Mouse (Mus musculus) left cerebral cortex, postnatal 36 days (tissue): ENCODE measurements around the gene Lypd4. TPM values are rescaled to one million over a fixed set of nuclear protein-coding genes. Genes with fewer than 3 reads are reported as not detected.
"Not testable (repeated sequence)": the region's sequence is repeated elsewhere in the genome, so short reads cannot be mapped to it uniquely, and the experiment has no call there.

ENCODE experiments used
- DNase-seq, 2 experiments: peaks; one replicate each; pipeline ENCODE4 v3.0.0; 2021 to 2022; ENCODE audit warnings: low spot score in 2 of 2, mixed read lengths in 1 of 2
- intact Hi-C: fragments of 180-260 bp; cut with DNase I; formaldehyde crosslinking; loops from one replicate; pipeline ENCODE4 v1.15.1; 2025
- total RNA-seq, 2 experiments: library from RNA; stranded (reverse); gene quantifications; 2 replicates each; pipeline ENCODE4 v1.2.3; 2021

Lypd4 gene
- total RNA-seq, 2 experiments from 2014 or later = not detected

DNA sequence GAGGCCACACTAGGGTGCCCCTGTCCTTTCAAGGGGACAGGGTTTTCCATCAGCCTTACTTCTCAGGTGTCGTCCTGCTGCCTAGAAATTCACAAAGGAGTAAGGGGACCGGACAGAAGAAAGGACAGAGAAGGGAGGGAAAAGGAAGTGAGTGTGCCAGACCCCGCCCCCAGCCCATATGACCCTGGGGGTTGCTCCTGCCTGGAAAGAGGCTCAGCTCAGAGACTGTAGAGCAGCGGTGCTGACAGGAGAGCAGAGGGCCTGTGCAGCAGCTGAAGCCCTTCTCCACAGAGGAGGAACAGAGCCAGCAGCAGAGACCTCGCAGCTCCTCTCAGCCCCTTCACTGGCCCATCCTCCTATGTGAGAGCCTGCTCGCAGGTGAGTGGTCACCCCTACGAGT lies 16.0 kb downstream of the Lypd4 start:
- intact Hi-C loops = no loop called here
- no peak for DNase-seq

DNA sequence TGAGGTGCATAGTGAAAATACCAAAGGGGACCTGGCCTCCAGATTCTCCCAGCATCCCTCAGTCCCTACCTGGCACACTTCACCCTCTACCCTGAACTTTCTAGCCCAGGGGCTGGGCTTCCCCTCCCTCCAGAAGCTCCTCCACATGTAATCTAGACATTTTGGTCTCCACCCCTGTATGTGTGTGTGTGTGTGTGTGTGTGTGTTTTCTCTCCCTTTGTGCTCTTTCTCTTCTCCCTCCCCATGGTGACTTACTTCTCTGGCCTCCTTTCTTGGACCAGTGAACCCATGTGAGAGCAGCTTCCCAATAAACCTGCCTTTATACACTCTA lies 16.5 kb downstream of the Lypd4 start:
- no peak for DNase-seq
- intact Hi-C loops = no loop called here

DNA sequence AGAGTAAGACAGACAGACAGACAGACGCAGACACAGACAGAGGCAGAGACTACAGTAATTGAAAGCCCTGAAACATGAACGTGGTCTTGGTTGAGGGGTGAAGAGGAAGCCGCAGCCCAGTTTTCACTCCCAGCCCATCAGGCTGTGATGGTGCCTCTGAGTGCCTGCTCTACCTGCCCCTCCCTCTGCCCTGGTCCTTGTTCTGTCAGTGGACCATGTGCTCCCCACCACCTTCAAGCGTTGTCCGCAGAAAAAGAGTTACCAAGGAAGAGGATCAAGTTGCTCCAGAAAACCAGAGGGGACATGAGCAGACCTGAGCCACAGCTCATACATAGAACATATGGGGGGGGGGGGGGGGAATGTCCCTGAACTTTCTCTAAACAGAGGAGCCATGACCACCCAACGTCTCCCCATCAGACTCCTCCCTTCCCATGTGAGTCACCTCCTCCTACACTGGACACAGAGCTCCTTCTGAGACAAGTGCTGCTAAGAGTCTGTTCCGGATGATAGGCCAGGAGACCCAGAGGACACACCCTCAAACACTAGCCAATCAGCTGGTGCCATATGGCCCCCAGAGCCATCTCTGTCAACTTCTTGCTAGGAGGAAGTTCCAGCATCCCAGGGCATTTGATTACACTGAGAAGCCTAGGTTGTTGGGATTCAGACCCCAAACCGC lies 17.0 kb downstream of the Lypd4 start:
- intact Hi-C loops = no loop called here
- DNase-seq = no peak

DNA sequence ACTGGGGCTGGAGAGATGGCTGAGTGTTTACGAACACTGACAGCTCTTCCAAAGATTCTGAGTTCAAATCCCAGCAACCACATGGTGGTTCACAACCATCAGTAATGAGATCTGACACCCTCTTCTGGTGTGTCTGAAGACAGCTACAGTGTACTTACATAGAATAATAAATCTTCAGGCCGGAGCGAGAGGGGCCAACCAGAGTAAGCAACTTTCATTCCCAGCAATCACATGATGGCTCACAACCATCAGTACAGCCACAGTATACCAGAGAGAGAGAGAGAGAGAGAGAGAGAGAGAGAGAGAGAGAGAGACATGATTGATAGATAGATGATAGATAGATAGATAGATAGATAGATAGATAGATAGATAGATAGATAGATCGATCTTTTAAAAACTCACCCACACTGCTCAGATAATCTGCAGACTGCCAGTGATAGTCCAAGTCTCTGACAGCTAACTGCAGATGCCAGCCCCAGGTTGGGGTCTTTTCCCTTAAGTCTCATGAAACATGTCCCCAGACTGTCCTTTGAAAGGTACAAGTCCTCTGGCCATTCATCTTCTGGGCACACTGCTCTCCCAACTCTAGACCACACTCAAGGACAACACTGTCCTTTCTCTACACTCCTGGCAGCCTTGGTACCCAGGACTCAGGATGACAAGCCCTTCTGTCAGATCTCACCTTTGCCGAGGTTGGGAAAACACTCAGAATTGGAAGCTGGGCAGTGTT lies 18.0 kb downstream of the Lypd4 start:
- intact Hi-C loops = no loop called here
- no peak for DNase-seq

DNA sequence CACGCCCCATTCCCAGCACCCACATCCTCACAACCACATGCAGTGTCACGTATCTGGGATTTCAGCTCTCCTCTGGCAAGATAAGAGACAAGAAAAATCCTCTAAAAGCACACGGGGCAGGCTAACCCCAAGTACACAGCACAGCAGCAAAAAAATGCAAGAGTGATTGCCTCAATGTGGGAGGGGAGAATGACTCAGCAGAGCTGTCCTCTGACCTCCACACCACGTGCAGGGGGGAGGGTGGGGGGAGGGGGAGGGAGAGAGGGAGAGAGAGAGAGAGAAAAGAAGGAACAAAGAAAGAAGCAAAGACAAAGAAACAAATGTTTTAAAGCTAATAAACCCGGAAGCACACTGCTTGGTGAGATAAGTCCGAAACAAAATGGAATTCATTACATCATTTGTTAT lies 18.8 kb downstream of the Lypd4 start:
- no peak for DNase-seq
- intact Hi-C loops = no loop called here

DNA sequence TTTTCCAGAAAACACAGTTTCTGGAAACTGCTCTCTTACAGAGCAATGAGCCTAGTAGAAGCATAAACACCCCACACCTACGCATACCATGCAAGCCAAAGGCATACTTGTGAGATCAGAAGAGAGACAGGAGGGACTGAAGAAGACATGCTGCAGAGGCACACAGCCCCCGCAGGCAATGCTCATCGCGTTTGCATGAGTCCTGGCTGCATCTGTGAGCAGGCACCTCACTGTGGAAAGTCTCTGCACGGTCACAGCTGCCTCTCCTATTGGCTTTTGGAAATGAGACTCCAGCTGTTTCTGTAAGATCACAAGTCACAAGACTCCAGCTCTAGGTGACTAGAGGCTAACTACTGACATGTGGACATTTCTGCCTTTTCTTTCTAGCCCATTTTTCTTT lies 19.6 kb downstream of the Lypd4 start:
- peak; percentile 37 to 49 for DNase-seq
- intact Hi-C loops = no loop called here

DNA sequence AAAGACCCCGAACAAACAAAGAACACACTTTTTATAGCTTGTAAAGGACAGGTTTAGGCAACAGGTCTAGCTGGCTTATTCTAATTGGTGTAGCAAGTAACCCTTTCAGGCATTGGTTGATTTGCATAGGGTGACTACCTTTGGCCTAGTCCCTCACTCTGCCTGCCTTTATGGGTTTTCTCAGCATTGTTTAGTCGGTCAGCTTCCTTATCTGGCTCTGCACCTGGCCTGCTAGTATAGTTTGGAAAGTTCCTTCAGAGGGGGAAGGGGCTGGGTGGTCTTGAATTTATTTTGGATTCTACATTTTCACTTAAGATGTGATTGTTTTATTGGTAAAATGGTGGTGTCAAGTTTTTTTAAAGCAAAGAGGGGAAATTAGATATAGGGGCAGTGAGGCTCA lies 23.2 kb downstream of the Lypd4 start:
- intact Hi-C loops, DNase-seq: not testable (repeated sequence)

DNA sequence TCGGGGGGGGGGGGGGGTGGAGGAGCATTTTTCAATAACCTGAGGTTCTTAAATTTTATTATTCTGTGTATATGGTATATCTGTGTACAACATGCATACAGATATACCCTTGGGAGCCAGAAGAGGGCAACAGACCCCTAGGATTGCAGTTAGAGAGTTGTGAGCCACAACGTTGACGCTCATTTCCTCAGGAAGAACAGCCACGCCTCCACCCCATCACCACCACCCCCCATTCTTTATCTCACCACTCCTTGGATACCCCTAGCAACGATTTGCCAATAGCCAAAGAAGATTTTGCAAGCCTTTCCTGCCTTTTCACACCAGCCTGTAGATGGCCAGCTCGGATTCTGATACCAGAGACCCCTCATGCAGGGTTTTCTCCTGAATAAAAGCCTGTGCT lies 24.0 kb downstream of the Lypd4 start:
- intact Hi-C loops = no loop called here
- DNase-seq = no peak

DNA sequence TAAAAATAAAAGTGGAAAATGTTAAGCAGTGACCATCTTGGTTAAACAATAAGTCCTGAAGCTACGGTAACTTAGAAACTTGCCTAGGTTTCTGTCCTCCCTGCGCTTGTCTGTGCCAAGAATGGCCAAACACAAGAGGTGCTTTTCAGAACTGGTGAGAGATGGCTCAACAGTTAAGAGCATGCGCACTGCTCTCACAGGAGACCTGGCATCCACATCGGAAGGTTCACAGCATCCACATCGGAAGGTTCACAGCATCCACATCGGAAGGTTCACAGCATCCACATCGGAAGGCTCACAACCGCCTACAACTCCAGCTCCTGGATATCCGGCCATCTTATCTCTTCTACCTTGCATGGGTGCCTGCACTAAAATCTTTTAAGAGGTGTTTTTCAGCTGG lies 24.6 kb downstream of the Lypd4 start:
- intact Hi-C loops = no loop called here
- no peak for DNase-seq

DNA sequence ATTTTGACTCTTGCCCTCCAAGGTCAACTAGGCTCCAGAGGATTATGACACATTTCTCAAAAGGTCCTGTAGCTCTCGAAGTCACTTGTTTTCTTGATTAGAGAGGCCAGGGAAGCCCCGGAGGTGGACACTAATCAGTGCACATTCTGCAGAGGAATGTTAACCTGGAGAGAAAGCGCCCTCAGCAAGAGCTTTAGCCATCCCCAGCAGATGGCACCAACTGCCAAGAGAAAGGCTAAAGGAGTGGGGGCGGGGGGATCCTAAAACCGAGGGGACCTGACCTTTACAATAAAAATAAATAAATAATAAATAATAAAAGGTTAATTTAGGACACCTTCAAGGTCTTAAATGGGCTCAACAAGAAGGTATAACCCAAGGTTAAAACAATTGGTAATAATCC lies 25.6 kb downstream of the Lypd4 start:
- intact Hi-C loops = no loop called here
- DNase-seq = no peak

DNA sequence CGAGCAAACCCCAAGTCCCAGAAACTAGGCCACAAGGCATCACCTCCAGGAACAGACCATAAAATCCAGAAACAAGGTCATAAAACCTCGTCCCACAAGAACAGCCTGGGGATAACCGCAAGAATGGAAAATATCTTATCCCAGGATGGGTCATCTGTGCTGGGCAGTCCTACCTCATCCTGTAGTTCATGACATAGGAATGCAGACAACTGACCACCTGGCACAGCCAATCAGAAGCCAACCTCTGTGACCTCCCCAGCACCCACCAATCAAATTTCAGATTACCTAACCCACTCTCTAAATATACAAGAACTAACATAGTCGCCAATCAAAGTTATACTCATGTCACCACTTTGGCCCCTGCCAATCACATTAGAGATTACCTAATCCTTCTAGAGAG lies 28.7 kb downstream of the Lypd4 start:
- intact Hi-C loops = no loop called here
- no peak for DNase-seq

DNA sequence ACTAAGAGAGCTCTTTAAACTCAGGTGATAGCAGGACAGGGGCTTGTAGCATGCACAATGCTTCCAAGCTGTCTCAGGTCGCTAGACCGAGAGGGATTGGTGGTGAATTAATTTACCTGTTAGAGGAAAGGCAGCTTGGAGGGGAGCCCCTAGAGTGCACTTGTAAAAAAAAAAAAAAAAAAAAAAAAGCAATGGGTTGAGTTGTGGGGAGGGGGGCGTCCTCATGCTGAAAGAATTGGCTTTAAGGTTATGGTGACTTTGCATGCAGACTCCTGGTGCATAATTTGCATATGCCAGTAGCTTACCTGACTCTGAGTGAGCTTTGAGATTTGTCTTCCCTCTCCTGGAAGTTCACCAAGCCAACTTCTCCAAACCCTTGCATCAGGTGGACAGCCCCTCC lies 29.4 kb downstream of the Lypd4 start:
- intact Hi-C loops = no loop called here
- DNase-seq = no peak

DNA sequence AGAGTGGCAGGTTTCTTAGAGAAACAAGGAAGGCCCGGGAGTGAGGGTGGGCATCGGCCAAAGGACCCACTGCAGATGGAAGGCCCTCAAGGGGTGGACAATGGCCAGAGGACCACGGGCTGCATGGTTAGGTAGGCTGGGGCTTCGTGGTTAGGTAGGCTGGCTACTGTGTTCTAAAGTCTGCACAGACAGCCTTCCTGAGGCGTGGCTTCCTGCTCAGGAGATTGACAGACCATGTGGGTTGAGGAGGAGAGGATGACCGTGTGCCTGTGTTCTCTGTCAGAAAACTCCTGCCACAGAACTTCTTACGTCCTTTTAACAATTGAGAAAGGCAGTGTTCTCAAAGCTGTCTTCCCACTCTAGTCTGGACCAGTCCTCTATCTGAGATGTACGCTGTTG lies 30.3 kb downstream of the Lypd4 start:
- intact Hi-C loops = loop anchor here (5.0 kb wide), 1 partner anchor 738 kb away; no protein-coding TSS in a partner anchor
- no peak for DNase-seq

DNA sequence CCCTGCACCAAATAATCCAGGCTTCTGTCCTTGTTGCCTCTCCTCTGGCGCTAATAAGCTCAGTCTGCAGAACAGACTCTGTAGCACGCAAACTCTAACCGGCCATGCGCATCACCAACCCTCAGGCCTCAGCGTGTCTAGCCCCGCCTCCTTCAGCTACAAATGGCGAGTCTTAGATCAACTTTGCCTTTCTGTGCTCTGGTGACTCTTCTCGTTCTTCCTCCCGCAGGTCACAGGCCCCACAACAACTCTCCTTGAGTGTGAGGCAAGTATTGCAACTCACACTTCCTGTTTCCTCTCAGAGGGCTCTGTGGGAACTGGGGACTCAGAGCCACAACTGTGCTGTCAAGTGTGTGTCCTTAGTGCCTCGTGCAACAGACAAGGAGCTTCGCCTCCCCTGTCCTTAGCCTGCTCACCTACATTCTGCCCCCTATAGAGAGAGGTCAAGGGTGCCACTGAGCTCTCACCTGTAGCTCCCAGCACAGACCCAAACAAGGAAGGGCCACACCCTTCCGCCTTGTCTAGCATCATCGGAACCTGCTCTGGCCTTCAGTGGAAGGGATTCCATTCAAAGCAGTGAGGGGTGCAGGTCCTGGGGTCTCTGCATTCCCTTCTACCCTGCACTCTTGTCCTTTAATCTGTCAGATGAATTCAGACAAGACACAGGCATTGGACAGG lies 30.9 kb downstream of the Lypd4 start:
- DNase-seq = not testable (repeated sequence)
- intact Hi-C loops = loop anchor here (5.0 kb wide), 1 partner anchor 738 kb away; no protein-coding TSS in a partner anchor

DNA sequence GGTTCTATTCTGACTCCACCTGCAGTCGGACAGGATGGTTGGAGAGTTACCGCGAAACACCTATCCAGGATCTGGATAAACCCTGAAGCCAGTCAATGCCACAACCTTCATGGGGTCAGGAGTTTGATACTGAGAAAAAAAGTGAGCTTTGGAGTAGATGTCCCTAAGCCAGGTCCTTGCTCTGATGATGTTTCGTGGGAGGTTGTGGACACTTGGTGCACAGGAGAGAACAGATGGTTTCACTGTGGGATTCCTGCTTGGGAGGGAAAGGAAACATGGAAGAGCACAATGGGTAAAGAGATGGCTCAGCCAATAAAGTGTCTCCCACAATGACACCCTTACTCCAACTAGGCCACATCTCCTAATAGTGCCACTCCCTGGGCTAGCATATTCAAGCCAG lies 42.6 kb downstream of the Lypd4 start:
- DNase-seq = no peak
- intact Hi-C loops = loop anchor here (5.0 kb wide), 1 partner anchor 50 kb away; the partner anchor contains the start of gene Ceacam10

DNA sequence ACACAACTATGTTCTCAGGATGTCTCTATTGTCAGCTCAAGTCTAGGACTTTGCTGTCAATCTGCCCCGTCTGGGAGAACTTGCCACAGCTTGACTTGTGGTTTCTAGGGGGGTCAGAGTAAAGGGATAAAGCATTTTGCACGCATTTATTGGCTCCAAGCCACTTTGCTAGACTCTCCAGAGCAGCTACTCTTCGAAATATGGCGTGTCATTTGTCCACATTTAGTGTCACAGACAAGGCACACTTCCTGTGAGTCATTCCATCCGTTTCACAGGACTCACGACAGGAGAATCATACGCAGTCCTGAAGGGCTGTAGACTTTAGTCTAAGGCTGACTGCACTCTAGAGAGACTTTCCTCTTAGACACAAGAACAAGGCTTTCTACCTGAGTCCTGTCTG lies 45.3 kb downstream of the Lypd4 start:
- intact Hi-C loops = no loop called here
- DNase-seq = no peak

DNA sequence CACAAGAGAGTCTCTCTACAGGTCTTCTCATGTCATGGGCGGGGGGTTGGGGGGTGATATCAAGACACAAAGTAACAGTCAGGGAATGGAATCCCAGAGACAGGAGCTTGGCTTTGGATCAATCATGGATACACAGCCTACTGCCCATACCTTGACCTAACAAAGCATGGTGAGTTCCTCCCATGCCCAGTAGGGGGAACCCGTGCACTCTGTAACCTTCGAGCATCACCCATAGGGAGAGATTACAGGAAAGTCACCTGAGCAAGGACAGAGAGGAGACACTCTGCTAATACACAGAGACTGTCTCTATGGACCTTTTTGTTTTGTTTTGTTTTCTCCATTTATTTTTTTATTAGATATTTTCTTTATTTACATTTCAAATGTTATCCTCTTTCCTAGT lies 52.2 kb downstream of the Lypd4 start:
- intact Hi-C loops = loop anchor here (10.0 kb wide), 1 partner anchor 147 kb away; no protein-coding TSS in a partner anchor

More for the DNA sequence above, 52.2 kb downstream of the Lypd4 start:
- peak; percentile 51 to 55 for DNase-seq
